Mouse (Mus musculus) heart, adult 9 months (tissue): ENCODE results near the gene Klhl41.
A peak's percentile ranks its signal among the peaks of the same experiment; 100 is the strongest.

Experiments
- DNase-seq, 2 experiments: peaks; one replicate each; pipeline ENCODE4 v3.0.0; 2022; ENCODE audit warnings: low spot score in 2 of 2

Klhl41 gene

DNA sequence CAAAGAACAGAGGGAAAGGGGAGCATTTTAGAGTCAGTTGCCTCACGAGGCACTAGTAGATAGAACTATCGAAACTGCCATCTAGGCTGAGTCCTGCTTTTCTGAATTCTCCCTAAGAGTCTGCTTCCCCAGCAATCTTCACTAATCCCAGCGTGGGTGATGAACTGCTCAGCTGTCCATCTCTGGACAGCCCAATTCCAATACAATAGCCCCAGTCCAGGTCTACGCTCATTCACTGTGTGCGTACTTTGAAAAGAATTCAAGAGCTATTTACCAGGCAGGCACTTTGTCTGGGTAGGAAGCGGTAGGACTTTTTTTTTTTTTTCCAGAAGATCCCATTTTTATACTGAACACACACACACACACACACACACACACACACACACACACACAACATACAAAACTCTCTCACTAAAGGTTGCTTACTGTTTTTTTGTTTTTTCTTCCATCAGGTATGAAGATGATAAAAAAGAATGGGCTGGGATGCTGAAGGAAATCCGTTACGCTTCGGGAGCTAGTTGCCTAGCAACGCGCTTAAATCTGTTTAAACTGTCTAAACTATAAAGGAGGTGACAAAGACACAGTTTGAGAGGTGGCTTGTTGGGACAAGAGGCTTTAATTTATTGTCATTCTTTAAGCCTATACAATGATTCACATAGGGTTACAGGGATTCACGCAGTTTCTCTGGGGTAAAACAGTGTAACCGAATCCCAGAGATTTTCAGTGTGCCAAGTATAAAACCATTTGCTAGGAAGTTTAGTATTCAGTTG, 13.3 kb downstream of the Klhl41 start:
- DNase-seq: no peak

DNA sequence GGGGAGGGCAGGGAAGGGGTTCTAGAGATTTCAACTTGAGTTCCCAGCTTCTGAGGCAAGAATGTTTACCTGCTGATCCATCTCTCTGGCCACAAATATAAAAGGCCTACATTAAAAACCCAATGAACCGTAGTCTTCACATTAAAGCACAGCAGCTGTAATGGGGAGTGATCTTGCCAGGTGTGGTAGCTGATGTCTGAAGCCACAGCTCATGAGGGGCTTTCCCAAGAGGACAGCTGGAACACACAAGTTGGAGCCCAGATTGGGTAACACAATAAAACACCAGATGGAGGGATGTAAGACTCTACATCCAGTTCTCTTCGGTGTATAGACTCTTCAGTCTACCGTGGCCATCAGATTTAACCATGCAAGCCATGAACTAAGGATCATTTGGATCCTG, 14.6 kb downstream of the Klhl41 start:
- DNase-seq: no peak

DNA sequence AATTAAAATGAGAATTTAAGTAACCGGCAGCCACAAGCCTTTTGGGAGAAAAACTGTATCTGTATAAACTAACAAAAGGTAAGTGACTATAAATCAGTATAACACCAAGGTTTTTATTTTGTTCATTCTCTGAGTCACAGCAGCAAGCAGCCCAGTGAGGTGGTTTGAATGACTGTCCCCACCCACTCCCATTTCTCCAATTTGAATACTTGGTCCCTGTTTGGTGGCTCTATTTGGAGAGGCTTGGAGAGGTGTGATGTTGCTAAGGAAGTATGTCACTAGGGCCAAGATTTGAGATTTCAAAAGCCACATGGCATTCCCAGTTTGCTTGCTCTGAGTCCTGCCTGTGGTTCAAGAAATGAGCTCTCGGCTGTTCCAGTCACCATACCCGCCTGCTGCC, 20.3 kb downstream of the Klhl41 start:
- DNase-seq: no peak

DNA sequence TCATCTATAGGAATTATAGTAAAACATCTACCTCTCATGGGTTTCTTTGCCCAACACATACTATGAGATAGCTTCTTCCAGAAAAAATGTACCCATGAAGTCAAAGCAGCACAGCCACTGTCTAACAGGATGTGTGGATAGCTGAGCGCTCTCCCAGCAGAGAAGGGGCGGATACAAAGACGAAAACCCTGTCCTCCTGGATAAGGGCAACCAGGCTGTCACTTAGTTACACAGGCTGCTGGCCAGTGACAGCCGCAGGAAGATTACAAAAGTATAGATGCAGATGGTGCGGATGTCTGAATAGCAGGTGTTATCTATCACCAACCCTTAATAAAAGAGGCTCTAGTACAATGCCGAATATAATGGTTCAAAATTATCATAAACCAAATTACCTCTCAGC, 20.9 kb downstream of the Klhl41 start:
- DNase-seq: no peak

DNA sequence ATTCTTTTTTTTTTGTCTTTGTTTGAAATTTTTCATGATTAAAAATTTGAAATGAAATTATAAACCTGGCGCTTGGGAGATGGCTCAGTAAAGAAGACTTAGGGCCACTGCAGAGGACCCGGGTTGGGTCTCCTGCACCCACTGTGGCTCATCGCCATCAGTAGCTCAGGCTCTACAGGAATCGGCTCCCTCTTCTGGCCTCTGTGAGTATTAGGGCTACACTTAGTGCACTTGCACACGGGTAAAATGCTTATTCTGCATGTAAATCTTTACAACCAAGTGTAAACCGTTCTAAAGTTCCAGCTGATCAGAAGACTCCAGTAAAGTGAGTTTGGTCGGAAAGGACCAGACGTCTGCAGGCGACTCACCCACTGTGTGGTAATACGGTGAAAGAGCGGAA, 23.6 kb downstream of the Klhl41 start:
- DNase-seq: no peak

DNA sequence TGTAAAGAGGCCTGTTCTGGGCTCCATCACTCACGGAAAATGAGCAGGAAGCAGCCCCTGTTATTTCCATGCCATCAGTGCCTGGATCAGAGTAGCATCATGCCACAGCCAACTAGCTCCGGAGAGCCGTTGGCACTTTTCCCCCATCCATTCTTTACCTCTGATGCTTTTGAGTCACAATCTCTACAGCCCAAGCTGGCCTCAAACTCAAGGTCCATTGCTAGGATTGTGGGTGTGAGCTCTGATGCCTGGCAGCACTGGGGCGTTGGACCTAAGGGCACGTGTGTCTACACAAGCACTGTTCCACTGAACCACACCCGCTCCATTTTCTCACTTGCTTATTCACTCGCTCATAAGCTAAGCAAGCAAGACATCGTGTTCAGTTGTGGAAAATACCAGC, 30.5 kb downstream of the Klhl41 start:
- no peak for DNase-seq

DNA sequence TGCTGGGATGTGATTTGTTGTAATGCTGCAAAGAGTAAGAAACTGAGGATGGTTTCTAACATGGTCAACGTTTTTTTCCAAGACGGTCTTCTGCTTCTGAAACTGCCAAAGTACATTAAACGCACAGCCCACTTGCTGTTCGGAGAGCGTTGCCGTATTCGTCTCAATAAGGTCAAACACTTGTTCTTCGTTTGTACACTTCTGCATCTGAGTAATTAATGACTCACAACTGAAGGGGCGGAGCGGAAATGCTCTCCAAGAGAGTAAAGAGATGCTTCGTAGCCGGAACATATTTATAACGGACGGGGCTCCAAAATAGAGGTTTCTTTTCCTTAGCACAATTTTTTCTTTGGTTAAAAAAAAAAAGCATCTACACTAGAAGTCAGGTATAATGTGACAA, 42.3 kb downstream of the Klhl41 start:
- no peak for DNase-seq

DNA sequence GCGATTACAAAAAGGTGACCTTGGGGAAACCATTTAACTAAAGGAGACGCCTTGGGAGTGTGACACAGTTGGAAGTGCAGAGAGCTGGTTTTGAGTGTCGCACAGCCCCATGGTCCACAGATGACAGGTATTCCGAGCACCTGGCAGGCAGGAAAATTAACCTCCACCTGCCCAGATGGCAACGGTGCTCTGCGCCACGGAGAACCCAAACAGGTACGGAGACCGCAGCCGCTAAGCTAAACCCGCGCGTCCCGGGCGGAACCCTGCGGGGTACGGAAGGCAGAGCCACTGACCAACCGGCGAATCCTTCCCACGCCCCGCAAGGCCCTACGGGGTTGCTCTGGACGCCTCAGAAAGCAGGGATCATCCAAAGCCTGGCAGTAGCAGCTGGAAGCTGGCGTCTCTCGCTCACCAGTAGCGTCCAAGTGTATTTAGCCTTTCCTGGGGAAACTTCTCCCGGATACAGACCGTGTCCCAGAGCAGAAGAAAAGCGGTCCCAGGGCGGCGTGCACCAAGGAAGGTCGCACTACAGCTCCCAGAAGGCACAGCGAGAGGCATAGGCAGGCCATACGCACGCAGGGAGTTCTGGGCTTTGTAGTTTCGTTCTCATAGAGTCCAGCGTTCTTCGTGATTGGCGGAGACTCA, 43.2 kb downstream of the Klhl41 start, which contains the start of gene Fastkd1:
Fastkd1 (minus strand) TSS at position 536 of the 645 bp plus-strand sequence.
- DNase-seq: peak; percentile 91 to 96

DNA sequence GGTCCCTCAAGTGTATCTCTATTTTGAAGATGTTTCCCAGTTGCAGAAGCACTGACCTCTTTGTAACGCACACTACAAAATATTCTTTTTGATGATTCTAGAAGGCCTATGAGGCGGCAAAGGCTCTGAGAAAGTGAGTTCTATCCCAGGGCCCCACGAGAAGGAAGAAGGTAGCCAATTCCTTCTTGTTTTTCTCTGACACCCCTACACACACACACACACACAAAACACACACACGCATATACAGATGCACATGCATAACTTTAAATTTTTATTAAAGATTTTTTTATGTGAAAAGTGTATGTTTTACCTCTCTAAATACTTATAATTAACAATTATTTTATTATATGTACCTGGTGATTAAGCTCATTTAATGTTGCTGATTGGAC, 43.7 kb downstream of the Klhl41 start:
- no peak for DNase-seq

DNA sequence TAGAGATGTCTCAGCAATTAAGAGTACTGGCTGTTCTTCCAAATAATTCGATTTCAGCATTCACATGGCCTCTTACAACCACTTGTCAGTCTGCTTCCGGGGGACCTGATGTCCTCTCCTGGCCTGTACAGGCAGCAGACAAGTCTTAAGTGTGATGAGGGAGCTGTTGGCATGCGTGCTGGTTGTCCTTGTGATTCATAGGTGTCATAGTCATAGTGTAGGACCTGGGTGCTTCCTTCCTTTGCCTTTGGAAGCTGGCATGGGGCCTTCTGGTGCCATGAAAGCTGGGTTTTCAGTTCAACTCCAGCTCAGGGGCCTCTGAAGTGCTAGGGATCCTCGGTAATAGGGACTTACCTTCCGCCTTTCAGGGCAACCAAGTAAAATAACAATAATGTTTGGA, 44.2 kb downstream of the Klhl41 start:
- DNase-seq: no peak

DNA sequence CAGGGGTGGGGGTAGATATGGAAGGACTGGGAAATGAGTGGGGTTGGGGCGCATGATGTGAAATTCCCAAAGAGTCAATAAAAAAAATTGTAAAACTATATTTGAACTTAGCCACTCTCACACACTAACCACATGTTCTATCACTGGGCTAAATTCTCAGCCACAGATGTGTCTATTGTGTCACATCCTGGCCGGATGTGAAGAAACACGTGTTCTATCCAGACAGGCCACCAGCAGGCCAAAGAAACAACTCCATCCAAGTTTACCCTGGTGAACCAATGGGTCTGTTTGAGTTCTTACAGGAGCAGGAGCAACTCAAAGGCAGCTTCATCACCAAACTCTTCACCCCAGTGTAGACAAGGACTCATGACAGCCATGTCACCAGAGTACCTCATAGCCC, 46.6 kb downstream of the Klhl41 start:
- no peak for DNase-seq

DNA sequence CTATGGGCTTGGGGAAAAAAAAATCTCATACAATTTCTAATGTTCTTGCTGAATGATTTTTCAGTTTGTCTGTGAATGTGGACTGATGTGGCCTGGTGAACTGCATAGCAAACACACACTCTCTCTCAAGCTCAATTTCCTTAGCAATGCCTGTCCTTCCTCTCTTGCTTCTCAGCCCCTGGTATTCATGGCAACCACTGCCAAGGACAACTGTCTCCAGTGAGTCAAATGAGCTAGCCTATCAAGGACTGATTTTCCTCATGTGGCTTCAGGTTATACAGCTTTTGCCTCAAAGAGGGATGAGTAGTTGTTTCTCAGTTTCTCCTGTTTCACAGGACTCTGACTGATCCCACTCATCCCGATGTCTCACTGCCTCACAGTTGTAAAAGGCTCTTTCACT, 49.2 kb downstream of the Klhl41 start:
- no peak for DNase-seq

DNA sequence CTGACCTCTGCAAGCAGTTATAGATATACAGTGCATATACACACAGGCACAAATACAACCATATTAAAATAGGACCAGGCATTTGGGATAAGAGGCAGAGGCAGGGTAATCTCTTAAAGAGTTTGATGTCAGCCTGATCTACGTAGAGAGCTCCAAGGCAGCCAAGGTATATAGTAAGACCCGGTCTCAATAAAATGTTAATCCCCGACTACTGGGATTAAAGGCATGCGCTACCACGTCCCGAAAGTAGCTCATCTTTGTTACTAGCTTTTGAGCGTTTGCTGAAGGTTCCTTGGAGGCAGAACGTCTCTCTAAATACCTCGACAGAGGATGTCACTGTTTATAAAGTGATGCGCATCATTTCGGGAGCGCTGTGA, 52.3 kb downstream of the Klhl41 start, which contains the start of gene Ppig:
Ppig (plus strand) TSS at position 273 of the 377 bp plus-strand sequence.
- DNase-seq: no peak

DNA sequence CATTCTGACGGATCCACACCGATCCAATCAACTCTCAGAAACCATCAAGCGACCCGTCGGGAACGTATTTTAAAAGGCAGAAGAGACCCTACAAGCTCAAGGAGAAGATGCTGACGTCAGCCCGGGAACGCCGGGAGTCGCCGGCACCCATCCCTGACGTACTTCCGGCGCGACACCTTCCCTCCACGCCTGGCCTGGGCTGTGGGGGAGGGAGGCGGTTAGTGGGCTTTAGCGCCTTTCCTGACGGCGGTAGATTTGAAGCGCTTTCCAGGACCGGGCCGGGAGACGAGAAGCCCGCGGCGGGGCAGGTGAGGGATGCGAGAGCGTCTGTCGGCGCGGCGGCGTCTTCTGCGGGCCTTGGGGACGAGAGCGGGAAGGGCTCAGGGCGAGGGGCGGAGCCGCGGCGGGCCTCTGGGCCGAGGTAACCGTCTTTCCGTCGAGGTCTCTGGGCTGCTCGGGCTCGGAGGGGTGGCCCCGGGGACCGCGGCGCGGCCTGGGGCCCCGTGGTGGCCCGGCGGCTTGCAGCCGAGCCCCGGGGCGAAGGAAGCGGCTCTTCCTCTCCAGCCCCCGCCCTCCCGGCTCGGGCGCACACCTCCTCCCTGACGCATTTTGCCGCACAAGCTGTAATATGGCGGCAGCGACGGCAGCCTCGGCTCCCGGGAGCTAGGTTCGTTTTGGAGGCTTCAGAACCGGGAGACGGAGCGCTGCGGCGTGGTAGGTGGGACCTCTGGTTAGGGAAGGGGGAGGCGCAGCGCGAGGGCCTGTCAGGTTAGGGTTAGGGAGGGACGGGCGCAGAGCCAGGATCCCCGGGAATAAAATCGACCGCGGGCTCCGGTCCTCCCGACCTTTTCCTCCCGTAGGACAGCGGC, 53.0 kb downstream of the Klhl41 start:
- DNase-seq: peak; percentile 92 to 95

DNA sequence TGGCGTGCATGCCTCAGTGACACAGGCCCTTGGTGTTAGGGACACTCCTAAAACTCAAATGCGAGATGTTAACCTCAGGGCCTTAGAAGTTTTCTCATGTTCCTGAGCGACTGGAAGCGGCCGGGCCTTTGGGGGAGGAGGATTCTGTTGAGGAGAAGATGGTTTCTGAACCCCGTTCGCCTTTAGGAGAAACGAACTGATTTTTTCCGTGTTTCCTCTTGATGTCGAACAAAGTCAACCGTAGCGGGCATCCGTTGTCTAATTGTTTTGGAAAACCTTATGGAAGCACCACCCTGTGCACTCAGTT, 53.6 kb downstream of the Klhl41 start:
- DNase-seq: no peak
